Mouse (Mus musculus) layer of hippocampus, postnatal 10 days (tissue): ENCODE measurements around the gene Akr1c6. TPM values are rescaled to one million over a fixed set of nuclear protein-coding genes. Genes with fewer than 3 reads are reported as not detected.
"Not testable (repeated sequence)": the region's sequence is repeated elsewhere in the genome, so short reads cannot be mapped to it uniquely, and the experiment has no call there.

Source experiments
- DNase-seq, 2 experiments: peaks; one replicate each; pipeline ENCODE4 v3.0.0; 2021; ENCODE audit warnings: low spot score in 2 of 2
- long read RNA-seq: library from polyadenylated mRNA; stranded (forward); transcript quantifications from one replicate; pipeline ENCODE4 v2.0.0, GENCODE M21; 2023
- total RNA-seq, 2 experiments: library from RNA; stranded (reverse); gene quantifications; 2 replicates each; pipeline ENCODE4 v1.2.3; 2021

Gene Akr1c6
- not detected for total RNA-seq
- long read RNA-seq = 0 reads

DNA sequence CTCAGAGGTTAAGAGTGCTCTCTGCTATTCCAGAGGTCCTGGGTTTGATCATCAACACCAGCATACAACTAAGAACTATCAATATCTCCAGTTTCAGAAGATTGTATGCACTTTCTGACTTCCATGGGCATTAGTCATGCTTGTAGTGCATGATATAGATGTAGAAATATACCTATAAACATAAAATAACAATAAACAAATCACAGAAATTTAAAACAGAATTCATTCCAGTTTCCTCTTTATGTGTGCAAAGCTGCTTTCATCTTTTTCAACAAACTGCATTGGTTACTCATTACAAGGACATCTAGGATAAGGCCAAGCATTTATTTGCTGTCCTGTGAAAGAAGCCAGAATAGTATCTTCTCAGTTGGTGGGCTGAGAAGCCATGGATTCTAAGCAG is at the start of gene Akr1c6:
TSS of gene Akr1c6 (plus strand) at position 301 of the 400 bp plus-strand sequence.
- no peak for DNase-seq

DNA sequence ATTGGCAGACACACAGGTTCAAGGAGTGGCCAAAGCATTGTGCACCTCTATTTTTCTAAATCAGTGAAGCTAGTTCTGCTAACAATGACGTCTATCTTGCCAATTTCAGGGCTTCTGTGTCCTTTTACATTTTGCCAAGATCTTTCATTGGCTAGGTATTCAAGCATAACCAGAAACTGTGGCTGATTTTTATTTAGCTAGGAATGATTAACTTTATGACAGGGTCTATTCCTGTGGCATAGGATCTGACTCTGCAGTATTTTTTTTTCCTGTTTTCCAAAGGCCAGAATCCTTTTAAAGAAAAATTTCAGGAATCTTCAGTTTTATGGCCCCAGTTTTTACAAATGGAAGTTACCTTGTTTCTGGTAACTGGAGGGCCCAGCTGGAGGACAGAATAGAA is 49.2 kb upstream of the Akr1c6 start:
- no peak for DNase-seq

DNA sequence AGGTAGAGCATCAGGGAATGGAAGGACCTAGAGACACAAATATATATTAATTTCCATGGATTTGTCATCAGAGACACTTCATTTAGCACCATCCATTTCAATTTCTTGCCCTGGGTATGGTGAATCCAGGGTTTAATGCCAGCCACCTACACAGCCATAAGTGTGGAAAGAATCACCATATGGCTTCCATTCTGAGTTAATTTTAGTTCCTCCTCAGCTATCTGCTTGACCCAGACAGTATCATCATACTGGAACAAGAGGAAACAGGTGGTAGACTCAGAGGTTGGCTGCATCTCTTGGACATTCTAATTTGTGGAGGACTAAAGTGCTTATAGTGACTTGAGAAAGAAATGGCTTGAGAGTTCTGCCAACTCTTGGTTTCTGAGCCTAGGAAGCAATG is 48.6 kb upstream of the Akr1c6 start:
- no peak for DNase-seq

DNA sequence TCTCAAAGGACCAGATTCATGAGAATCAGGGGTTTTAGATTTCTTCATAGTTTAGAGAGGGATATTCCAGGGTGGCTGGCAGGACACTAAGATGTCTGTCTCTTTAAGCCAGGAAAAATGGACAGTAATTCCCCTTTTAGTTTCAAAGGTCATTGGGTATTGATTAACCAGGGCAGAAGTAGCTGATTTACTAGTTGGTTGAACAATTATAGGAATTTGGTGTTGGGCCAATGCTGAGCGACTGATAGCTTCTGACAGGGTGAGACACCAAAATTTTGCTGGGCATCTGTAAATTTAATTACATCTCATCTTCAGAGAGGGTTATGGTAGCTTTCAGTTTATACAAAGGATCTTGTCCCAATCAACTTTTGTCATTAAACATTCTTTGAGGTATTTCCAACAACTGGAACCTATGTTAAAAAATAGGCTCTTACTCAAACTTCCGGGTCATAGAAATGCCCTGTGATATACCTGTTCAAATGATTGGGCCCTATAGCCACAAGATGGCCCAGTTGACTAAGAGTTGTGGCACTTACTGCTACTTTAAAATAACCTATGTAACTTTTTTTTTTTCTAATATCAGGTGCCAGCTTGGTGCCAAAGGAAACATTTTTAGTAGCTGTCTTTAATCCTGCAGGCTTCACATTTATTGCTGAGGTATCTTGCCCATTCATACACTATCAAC is 45.2 kb upstream of the Akr1c6 start:
- DNase-seq = no peak

DNA sequence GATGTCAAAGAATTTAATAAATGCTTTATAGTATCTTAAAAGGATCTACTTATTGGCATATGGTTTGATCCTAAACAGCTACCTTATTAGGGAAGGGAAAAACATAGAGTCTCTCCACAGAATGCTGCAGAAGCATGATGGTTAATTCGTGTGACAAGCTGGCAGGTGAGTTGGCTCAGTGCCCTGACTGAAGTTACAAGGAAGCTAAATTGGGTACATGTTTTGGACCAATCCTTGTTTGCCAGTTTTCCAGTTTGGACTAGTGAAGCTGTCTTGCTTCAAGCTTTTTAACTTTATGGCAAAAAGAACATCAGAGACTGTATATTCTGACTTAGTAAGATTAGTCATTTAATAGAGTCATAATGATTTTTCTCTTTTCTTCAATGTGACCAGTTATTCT is 33.7 kb upstream of the Akr1c6 start:
- not testable (repeated sequence) for DNase-seq

DNA sequence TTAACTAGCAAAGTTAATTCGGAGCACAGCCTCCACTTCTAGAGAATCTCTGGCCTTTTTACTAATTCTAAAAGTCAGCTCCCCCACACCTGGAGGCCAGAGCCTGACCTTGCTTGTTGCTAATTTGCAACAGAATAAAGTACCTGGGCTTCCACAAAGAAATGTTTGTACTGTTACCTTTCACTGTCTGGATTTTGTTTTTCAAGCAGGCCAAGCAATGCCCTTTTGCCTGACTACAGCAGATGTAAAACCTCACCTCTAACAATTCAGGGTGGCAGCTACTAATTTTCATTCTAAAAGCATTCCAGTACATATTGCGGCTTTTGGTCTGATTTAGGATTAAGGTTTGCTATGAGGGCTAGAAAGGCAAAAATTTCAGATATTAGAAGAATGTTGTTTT is 33.3 kb upstream of the Akr1c6 start:
- DNase-seq = no peak

DNA sequence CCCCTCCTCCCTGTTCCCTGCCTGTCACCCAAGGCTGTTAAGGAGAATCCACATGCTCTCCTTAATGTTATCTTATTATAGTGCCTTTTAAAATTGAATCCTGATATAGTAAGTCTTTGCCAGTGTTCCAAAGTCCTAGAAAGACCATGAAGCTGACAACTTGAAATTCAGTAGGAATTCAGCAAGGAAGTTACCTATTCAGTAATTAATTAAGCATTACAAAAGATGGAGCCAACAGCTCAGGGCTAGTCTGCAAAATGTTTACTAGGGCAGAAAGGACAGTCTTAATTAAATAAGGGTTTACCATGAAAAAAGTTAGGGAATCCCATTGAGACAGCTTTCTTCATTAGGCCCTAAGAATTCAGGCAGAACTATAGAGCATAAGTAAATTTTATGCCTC is 31.9 kb upstream of the Akr1c6 start:
- no peak for DNase-seq

DNA sequence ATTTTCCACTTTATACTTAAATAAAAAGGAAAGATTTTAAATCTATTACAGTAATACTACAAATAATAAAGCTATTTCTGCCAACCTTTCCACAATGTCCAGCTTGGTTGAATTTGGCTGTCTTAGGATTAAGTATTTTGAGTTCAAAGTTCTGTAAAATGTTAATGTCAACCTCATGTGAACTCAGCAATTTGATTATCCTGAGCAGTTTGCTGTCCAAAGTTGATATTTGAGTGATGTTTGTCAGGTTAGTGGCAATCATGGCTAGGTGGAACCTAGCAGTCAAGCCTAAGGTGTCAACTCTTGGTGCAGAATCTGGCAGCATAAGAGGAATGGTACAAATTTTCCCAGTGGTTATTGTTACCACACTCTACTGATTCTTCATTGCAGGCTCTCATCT is 29.4 kb upstream of the Akr1c6 start:
- no peak for DNase-seq

DNA sequence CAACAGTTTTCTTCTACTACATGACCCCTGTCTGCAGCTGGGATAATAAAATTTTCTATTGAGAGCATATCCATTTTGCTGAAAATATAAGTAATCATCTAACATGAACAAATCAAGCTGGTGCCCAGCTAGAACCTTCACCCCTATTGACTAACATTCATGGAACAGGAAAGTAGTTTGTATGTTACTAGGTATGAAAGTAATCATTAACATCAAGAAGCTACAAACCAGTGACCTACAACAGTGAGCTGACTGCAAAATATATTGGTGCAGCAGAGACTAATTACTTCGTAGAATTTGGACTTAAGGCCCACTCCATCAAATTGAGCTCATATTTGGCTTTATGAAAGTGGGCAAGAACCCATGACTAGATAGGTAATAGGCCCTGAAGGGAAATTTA is 27.3 kb upstream of the Akr1c6 start:
- DNase-seq = no peak

DNA sequence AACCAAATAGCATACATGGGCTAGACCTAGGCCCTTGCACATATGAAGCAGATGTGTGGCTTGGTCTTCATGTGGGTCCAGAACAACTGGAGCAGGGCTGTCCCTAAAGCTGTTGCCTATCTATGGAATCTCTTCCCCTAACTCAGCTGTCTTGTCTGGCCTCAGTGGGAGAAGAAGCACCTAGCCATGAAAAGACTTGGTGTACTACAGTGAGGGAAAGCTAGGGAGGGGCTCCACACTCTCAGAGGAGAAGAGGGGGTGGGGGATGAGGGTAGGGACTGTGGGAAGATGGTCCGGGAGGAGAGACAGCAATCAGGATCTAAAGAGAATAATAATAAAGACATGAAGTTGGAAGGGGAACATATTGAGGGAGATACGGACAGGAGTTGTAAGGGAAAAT is 5.5 kb upstream of the Akr1c6 start:
- no peak for DNase-seq

DNA sequence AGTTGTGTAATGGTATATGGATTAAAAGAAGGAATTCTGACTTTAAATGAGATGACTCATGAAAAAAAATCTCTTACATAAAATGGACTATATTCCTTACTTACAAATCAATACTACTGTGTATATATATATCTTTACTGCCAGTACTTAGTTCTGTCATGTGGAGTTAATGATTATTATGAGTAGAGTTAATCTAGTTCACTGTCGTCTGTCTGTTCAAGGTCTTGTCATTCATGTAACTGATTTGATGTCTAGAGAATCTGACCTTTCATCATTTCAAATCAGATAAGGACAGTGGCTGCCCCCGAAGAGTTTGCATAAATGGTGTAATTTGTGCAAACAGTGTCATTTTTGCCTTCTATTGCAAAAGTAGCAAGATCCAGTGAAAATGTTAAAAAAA is 5.1 kb upstream of the Akr1c6 start:
- DNase-seq = no peak

DNA sequence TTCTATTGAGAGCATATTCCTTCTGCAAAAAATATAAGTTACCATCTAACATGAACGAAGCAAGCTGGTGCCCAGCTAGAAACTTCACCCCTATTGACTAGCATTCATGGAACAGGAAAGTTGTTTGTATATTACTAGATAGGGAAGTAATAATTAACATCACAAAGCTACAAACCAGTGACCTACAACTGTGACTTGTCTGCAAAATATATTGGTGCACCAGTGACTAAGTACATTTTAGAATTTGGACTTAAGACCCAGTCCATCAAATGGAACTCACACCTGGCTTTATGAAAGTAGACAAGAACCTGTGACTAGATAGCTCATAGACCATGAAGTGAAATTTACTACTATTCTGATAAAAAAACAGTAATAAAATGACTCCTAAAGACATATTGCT is 3.0 kb upstream of the Akr1c6 start:
- DNase-seq = no peak

DNA sequence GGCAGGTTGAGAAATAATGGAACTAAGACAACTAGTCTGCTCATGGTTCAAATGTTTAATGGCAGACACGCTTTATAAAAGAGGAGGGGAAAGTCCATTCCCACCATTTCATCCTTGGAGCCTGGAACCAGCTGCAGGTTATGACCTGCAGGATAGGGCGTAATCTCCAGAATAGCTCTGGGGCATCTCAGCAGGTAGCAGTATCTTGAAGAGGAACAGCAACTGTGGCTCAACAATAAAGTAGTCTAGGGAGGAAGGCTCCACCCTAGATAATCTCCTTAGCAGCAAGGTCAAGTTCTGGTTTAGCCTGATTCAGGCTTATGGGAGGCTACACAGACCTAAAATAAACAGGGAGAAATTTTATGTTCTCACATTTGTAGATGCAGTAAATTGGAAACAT is 31.5 kb downstream of the Akr1c6 start:
- no peak for DNase-seq

DNA sequence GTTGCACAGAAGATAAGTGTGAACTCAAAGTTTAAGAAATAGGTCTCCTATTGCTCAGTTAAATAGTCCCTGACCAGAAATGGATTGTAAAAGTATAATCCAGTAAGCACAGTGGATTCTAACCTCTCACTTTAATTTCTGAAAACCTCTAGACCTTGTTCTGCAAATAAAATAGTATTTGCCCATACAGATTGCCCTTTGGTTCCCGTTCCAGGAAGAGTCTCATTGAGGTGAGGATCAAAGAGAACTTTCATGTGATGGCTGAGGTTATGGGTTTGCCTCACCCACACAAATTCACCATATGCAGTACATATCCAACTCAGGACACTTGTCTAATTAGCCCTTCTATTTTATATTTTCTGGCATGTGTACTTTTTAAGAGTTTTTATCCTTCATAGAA is 33.8 kb downstream of the Akr1c6 start:
- no peak for DNase-seq

Other genes with a start within 250 kb of the Akr1c6 start
- gene Akr1c13, start 243.2 kb upstream of the Akr1c6 start, total RNA-seq = under 1 TPM; 0.73 to 0.85 TPM
- under 1 TPM; 0.37 to 0.80 TPM for gene Akr1c19, start 205.6 kb upstream of the Akr1c6 start, total RNA-seq
- not detected for gene Akr1c12, start 154.9 kb upstream of the Akr1c6 start, total RNA-seq
- gene Akr1c20, start 89.0 kb downstream of the Akr1c6 start, total RNA-seq = not detected
- gene Akr1c21, start 139.8 kb downstream of the Akr1c6 start, total RNA-seq = not detected
- gene Akr1e1, start 174.9 kb downstream of the Akr1c6 start, total RNA-seq = 10 to 100 TPM; 13.7 to 16.1 TPM